Mouse (Mus musculus) kidney, postnatal 4 days (tissue): ENCODE data around the gene Ccdc130.
A peak's percentile ranks its signal among the peaks of the same experiment; 100 is the strongest.

Experiments
- DNase-seq, 2 experiments: peaks; one replicate each; pipeline ENCODE4 v3.0.0; 2021; ENCODE audit warnings: mixed read lengths in 2 of 2

Ccdc130 gene

DNA sequence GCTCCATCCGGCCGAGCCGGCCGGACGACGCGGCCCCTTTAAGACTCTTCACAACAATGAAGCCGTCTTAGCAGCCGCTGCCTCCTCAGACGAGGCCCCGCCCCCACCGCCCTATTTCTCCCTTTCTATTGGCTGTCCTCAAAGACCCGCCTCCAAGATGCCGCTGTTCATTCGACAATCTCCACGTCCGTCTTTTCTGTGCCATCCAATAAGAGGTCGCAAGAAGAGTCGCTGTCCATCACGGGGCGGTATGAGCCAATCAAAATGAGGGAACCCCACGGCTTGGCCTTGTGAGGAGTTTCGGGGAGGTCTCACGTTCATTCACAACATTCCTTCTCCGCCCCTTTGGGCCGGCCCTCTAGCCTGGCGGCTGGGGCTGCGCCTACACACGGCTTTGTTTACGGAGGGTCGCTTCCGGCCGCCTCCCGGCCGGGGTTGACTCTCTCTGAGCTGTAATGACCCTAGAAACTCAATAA is 33.1 kb downstream of the Ccdc130 start, which contains the start of gene Zswim4:
Gene Zswim4, minus strand, starts transcription at position 58 of the 476 bp plus-strand sequence.
- peak; percentile 97 to 98 for DNase-seq

DNA sequence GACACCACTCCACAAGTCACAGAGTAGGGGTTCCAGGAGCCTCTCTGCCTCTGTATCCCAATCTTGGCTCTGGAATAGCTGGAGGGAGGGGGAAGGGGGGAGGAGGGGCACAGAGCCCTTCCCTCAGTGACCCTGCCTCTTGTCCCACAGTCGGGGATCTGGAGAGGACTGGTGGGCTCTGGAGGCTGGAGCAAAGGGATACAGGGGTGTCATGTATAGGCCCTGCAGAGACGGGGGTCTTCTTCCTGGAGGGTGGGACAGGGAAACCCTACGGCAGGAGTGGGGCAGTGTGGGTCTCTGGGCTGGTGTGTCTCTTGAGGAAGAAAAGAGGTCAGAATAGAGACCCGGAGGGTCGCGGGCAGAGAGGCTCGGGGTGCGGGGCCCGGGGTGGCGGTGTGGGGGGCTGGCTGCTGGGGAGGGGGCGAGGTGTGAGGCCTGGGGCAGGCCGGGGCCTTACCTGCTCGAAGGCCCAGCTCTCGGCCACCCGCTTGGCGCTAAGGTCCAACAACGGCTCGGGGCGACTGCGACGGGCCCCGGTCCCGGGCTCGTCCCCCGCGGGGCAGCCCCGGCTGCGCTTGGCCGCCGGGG is 33.7 kb downstream of the Ccdc130 start:
- DNase-seq: peak; percentile 36 to 49

DNA sequence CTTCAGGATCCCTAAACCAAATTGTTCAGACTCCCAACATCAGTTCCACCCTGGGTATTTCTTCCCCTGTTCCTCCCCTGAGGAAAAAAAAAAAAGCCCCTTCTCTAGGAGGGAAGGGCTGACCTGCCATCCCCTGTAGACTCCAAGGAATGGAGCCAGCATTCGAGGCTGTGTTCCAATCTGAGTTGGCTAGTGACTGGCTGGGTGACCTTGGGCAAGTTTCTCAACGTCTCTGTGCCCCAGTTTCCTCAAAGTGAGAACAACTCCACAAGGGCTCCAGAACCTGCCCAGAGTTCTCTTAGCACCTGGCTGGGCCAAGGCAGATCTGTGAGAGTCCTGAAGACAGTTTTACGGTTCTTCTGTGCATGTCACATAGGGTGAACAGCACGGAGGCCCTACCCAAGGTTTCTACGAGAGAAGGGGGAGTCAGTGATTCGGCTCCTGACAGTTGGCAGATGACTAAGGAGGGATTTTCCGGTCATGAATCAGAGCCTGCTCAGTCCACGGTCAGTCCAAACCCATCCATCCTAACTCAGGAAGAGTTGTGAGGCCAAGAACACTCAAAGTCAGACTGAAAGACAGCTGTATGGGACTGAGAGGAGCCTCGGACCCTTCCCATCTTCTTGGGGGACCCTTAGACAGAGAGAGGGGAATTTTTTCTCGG is 34.3 kb downstream of the Ccdc130 start:
- DNase-seq: peak in 1 of 2 experiments; percentile 29

DNA sequence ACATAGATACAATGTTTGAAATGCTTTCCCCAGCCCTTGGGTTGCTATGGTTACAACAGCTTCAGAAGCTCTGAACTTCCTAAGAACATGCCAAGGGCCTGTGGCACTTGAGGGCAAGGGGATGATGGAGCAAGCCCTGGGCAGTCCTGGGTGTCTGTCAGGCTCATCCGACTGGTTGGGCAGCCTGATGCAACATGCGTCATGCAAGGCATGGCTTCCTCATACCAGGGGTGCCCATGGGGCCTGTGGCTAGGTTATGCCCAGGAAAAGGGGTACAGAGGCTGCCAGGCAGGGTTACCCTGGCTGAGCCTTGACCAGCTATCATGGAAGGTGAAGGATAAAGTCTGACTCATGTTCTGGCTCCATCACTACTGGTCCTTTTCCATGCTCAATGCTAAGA is 37.1 kb downstream of the Ccdc130 start:
- no peak for DNase-seq

DNA sequence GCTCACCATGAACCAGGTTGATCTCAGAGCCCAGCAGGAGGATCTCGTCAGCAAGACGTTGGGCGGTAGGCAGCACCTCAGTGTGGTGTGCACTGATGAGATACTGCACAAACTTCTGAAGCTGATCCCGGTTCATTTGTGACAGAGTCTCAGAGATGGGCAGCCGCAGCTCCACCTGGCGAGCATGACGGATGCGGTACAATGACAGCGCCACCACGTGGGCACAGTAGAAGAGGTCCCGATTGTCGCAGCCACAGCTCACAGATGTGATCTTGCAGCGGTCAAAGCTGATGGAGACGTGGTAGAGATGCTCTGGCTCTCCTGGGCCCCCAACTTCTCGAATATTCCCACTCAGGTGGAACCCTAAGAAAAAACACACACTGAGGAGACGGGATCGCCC is 39.4 kb downstream of the Ccdc130 start:
- peak; percentile 29 to 48 for DNase-seq

DNA sequence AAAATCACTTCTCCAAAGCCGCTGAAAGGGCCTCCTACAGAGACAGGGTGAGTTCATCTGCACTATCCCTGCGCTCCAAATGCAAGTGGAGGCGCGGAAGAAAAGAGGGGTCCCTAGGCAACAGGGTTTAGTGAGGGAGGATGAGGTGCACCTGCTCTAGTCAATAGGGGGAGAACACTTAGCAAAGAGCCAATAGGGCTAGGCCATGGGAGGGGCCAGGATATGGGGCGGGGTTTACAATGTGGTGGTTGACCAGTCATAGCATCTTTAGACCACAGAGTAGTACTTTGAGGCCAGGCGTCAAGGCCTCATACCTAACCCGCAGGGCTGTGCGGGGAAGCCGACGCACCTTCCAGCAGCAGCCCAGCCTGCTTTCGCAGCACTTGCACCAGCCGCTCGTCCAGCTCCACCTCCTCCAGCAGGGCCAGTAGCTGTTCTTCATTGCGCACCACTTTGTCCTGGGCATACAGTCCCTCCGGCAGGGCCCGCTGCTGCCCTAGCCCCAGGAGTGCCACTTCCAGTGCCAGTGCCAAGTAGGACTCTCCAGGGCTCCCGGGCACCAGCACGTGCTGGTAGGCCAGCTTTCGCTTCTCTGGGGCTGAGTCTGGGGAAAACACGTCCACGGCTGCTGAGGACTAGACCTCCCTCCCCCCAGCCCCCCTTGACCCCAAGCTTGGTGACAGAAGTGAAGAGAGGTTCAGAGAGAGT is 46.7 kb downstream of the Ccdc130 start:
- DNase-seq: peak in 1 of 2 experiments; percentile 38

DNA sequence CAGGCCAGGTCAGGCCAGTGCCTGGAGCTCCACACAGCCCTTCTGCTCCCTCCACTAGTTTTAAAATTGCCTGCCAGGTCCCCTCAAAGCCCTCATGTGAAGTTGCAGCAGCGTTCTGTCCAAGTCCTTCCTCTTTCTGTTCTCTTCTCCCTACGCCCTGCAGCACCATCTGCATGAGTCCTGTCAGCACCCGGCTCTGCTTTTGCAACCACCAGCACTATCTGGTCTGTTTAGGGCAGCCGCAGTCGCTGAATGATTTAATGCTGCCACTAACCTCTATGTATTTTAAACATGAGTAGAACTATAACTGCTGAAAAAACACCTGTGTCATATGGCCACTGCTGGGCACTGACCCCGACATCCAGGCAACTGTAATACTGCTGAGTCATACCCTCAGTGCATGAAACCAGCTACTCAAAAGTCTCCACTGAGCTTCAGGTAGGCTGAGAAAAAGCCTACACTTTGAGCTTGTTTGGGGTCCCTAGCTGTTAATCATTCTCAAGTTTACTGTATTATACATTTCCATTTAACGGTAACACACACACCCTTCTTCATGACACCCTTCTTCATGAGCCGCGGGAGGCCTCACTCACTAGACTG is 47.5 kb downstream of the Ccdc130 start:
- no peak for DNase-seq

DNA sequence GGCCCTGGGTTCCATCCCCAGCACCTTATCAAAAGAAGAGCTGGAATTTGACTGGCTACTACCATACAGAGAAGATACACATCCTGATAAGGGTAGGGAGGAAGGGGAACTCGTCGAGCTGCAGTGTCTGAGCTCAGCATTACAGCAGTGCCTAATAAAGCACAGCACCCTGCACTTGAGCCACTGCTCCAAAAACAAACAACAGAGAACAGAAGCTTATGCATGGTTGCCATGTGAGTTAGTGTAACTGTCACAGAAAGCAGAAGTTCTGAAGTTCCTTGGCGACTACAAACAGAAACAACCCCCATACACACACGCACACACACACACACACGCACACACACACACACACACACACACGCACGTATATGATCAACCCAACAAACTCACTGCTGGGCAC is 50.1 kb downstream of the Ccdc130 start:
- no peak for DNase-seq

DNA sequence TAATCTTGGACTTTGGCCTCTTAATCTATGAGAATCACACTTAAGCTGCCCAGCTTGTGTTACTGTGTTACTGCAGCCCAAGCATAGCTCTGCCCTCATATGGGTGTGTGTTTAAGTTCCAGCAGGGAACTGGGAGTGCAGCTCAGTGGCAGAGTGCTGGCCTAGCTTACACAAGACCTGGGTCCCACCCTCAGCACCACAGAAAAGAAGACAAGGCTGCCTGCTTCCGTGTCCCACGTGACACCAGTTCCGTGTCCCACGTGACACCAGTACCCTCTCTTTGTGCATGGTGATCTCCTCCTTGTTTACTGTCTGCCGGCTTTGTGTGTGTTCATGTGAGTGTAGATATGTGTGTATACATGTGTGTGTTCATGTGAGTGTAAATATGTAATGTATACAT is 52.0 kb downstream of the Ccdc130 start:
- DNase-seq: no peak

DNA sequence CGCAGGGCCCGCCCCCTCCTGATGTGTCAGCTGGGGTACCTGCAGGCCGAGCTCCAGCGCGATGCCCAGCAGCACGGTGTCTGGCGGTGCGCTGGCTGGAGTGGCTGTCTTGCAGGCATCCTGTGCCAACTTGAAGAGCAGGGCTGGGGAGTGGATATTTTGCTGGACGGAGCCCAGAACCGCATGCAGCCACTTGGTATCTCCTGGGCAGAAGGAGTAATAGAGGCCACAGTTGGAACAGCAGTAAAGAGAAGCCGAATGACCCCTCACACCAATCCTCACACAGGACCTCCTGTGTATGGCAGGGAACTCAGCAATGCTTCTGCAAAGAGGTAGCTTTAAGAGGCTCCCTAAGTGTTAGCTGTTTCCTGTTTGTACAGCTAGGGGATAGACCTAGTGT is 53.0 kb downstream of the Ccdc130 start:
- no peak for DNase-seq

DNA sequence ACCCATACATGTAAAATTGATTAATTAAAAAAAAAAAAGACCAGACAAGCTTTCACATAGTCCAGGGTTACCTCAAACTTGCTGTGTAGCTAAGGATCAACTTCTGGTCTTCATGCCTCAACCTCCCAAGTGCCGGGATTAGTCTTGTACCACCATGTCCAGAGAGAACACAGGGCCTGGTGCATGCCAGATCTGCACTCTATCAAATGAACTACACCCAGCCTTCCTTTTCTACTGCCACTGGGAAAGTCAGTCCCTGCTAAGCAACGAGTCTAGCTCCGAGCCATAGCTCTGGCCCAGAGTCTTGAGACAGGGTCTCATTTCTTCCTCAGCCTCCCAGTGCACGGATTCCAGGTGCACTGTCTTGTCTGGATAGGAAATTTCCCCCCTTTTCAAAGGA is 56.9 kb downstream of the Ccdc130 start:
- no peak for DNase-seq

DNA sequence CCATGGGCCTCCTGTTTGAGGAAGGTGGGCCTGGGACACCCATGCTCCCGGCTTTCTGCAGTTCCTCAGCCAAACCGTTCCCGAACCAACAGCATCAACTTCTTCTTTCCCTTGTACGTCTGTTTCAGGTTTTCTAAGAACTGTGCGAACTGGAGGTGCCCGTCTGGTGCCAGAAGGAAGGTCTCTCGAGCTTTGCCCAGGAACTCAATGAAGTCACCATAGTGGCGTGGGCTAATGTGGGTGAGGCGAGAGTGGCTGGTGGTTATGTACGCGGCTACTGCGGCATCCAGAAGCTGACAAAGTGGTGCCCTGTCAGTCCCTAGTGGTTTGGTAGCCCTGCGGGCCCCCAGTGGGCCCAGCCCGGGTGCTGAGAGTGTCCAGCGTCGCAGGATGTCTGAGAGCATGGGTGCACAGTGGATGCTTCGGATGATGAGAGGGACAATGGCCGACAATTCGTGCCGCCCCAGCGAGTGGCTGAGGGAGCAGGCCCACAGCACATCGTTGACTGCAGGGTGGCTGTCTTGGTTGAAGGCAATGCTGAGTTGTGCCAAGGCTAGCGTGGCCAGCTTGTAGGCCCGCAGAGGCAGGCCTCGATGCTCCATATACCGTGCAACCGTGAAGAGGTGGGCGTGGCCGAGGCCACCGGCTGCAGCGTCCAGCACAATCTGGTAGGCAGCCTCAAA is 58.2 kb downstream of the Ccdc130 start:
- DNase-seq: no peak

DNA sequence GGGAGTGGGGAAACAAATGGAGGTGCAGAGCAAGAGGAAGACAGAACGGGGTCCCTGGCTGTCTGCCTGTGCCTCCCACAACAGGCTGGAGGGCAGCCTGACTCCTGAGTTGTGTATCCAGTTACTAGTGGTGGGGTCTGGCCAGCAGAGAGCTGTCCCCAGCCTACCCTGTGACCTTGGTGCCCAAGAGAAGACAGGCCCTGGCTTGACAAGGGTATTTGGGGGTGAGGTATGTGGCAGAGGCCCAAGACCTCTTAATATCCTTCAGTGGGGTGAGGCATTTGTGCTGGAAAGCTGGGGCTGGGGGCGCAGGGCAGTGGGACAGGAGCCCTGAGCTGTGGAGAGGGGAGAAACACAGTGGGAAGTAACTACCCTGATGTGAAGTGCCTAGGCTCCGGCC is 59.0 kb downstream of the Ccdc130 start:
- no peak for DNase-seq

DNA sequence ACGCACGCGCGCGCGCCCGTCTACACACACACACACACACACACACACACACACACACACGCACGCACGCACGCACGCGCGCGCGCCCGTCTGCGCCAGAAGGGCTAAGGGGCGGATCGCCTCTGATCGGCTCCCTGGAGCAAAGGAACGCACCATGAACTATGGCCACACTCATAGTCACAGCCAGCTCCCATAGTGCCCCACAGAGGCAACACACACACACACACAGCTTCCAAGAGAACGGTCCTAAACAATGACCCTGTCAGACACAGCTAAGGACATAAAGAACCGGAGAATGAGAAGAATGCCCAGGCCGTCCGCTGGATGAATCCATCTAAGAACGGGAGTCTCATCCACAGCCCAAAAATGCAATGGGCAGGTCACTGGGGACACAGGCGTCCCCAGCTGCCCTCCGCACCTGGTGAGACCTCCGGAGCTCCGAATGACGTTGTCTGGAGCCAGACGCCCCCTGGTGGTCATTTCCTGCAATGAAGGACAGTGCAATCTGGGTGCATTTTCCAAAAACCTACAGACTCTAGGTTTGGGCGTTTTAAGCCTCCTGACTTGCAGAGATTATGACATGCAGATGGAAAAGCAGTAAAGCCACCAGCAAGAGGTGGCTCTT is 59.9 kb downstream of the Ccdc130 start:
- peak; percentile 90 to 92 for DNase-seq

DNA sequence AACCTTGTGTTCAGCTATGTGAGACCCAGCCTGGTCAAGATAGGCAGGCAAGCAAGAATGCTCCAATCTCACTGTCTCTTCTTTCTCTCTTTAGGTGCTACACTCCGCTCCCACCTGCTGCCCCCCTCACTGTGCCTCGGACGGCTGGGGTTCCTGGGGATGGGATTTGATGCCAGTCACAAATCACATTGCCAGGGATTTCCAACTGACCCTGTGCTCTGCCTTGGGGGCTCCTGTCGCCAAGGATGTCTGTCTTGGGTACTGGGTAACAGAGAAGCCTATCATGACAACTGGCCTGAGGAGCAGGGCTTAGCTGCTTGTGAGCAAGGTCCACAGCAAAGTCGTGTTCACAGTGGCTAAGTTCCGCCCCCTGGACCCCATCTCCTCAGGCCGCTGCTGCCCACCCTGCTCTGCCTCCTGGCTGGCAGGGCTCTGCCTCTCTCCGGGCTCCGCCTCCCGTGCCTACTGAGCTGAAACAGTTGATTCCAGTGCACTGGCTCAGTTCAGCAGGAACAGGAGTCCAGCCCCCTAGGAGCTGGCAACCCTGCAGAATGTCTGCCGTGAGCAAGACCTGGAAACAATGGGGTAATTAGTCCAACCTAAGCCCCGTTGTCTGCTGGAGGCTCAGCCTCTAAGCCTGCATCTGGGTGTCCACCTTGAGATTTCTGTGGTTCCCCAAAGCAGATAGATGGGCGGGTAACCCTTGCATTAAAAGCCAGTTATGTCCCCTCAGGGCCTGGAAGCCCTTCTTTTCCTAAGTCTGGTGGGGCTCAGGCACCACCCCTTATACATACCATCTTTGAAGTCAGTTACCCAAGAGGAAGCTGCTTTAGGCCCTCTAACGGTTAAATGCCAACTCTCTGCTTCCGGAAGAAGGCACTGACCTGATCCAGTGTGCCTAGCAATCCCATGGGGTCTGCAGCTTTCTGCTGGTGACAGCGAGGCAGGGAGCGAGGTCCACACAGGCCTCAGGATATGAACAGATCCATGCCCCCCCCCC is 61.5 kb downstream of the Ccdc130 start:
- DNase-seq: peak; percentile 69 to 82

DNA sequence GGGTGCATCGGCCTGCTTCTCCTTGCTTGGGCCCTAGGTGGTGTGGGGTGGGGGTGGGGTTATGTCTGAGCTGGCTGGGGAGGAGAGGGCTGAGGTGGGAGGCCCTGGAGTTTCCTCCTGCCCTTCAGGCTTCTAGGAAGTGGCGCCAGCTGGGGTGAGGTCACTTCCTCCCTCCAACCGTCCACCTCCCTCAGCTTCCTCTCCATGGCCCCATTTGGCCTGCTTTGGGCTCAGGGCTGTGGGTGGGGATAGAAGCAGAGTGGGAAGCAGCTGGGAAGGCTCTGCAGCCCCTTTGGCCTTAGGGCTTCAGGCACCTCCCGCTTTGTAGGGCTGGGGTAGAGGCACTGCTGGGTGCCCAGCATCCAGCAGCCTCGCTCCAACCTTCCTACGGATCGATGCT is 62.4 kb downstream of the Ccdc130 start:
- DNase-seq: peak; percentile 74 to 84
